Mouse (Mus musculus) C2C12 (cell line): ENCODE measurements at regions not wholly inside any gene's neighbourhood (a gene's known extent, or its start where the extent isn't known, plus 50 kb on each side); places are given as distances from the start of the nearest gene placed in this dataset.

ENCODE experiments used
- H3K27me3 ChIP-seq: one replicate; pipeline ENCODE4 v1.6.1; 2011; ENCODE audit not compliant: control insufficient read depth, insufficient read depth, insufficient read length
- H3K36me3 ChIP-seq: one replicate; pipeline ENCODE4 v1.6.1; 2011; ENCODE audit not compliant: control insufficient read depth, insufficient read depth
- H3K4me3 ChIP-seq: one replicate; pipeline ENCODE4 v1.5.1; 2011; ENCODE audit warnings: mild to moderate bottlenecking, control low read depth; ENCODE audit not compliant: poor library complexity, insufficient read depth, severe bottlenecking
- H3K79me2 ChIP-seq: one replicate; pipeline ENCODE4 v1.6.1; 2011; ENCODE audit not compliant: control insufficient read depth, insufficient read depth
- H3K79me3 ChIP-seq: one replicate; pipeline ENCODE4 v1.6.1; 2011; ENCODE audit warnings: low read depth, control low read depth
- H3ac ChIP-seq: one replicate; pipeline ENCODE3; 2011; ENCODE audit warnings: low read depth; ENCODE audit not compliant: control insufficient read depth, insufficient read length
- CEBPB ChIP-seq: IDR thresholded peaks from one replicate; pipeline ENCODE4 v1.6.1; 2011; ENCODE audit warnings: low read depth, mild to moderate bottlenecking, control low read depth, moderate library complexity
- CTCF ChIP-seq: IDR thresholded peaks from one replicate; pipeline ENCODE4 v1.5.1; 2011; ENCODE audit not compliant: control insufficient read depth, insufficient read depth, insufficient read length
- FOSL1 ChIP-seq: IDR thresholded peaks from one replicate; pipeline ENCODE4 v1.8.0; 2011; ENCODE audit warnings: mild to moderate bottlenecking, low read length; ENCODE audit not compliant: poor library complexity, insufficient read depth, severe bottlenecking
- MAX ChIP-seq: IDR thresholded peaks from one replicate; pipeline ENCODE4 v1.6.1; 2011; ENCODE audit warnings: mild to moderate bottlenecking, control low read depth
- MYOD1 ChIP-seq: IDR thresholded peaks from one replicate; pipeline ENCODE4 v1.6.1; 2011; ENCODE audit warnings: low read depth; ENCODE audit not compliant: control insufficient read depth, insufficient read length
- MYOG ChIP-seq: IDR thresholded peaks from one replicate; pipeline ENCODE4 v1.6.1; 2011; ENCODE audit not compliant: control insufficient read depth, insufficient read length; ENCODE audit errors: extremely low read depth
- USF1 ChIP-seq: IDR thresholded peaks from one replicate; pipeline ENCODE4 v1.6.1; 2011; ENCODE audit warnings: low read depth, mild to moderate bottlenecking, control low read depth, moderate library complexity

GRCm38 (mm10) chr10:17326724-17327123, 396.3 kb upstream of the Cited2 start:
- Histone ChIP-seq H3K27me3 (no peaks in the 10 kb centered on the region), H3K79me2 (no peaks in the 10 kb centered on the region), H3K79me3 (no peaks in the 10 kb centered on the region), H3K4me3 (no peak overlapping the region), H3K36me3 (no peaks in the 10 kb centered on the region), H3ac (no peak overlapping the region)
- no peak for TF ChIP-seq MAX
- TF ChIP-seq MYOG: no peak
- TF ChIP-seq FOSL1: no peak
- TF ChIP-seq USF1: no peak
- TF ChIP-seq MYOD1: no peak
- TF ChIP-seq CTCF: no peak
- TF ChIP-seq CEBPB: no peak

GRCm38 (mm10) chr10:17330904-17331606, 392.0 kb upstream of the Cited2 start:
- H3K27me3 ChIP-seq: no peaks in the 10 kb centered on the region
- H3ac ChIP-seq: no peak overlapping the region
- no peaks in the 10 kb centered on the region for H3K36me3 ChIP-seq
- H3K79me2 ChIP-seq: no peaks in the 10 kb centered on the region
- no peak for TF ChIP-seq USF1
- TF ChIP-seq MYOD1: no peak
- no peak for TF ChIP-seq CTCF
- TF ChIP-seq FOSL1: no peak
- TF ChIP-seq CEBPB: no peak
- TF ChIP-seq MAX: no peak
- no peak for TF ChIP-seq MYOG
- no peak overlapping the region for H3K4me3 ChIP-seq
- no peaks in the 10 kb centered on the region for H3K79me3 ChIP-seq

- no peak overlapping the region for H3K4me3 ChIP-seq
- H3K27me3 ChIP-seq: no peaks in the 10 kb centered on the region
- no peaks in the 10 kb centered on the region for H3K36me3 ChIP-seq
- H3K79me2 ChIP-seq: no peaks in the 10 kb centered on the region
- no peak overlapping the region for H3ac ChIP-seq
- TF ChIP-seq USF1 (no peak), CEBPB (no peak), FOSL1 (no peak), MYOD1 (no peak), MYOG (no peak), CTCF (no peak)
- H3K79me3 ChIP-seq: no peaks in the 10 kb centered on the region
These were observed 391.4 kb upstream of the Cited2 start for GRCm38 (mm10) chr10:17331607-17332008.

GRCm38 (mm10) chr10:17332025-17332767, 390.8 kb upstream of the Cited2 start:
- Histone ChIP-seq H3K79me3 (no peaks in the 10 kb centered on the region), H3K79me2 (no peaks in the 10 kb centered on the region), H3K27me3 (no peaks in the 10 kb centered on the region), H3K36me3 (no peaks in the 10 kb centered on the region), H3K4me3 (no peak overlapping the region), H3ac (no peak overlapping the region)
- TF ChIP-seq MYOD1: no peak
- no peak for TF ChIP-seq FOSL1
- TF ChIP-seq USF1: no peak
- TF ChIP-seq MAX: no peak
- no peak for TF ChIP-seq MYOG
- TF ChIP-seq CTCF: no peak
- TF ChIP-seq CEBPB: no peak

- TF ChIP-seq MYOG (no peak), CTCF (no peak), MYOD1 (no peak), CEBPB (no peak), USF1 (no peak), FOSL1 (no peak)
- Histone ChIP-seq H3K27me3 (no peaks in the 10 kb centered on the region), H3ac (no peak overlapping the region), H3K36me3 (no peaks in the 10 kb centered on the region), H3K79me3 (no peaks in the 10 kb centered on the region), H3K79me2 (no peaks in the 10 kb centered on the region), H3K4me3 (no peak overlapping the region)
These were observed 390.0 kb upstream of the Cited2 start for GRCm38 (mm10) chr10:17332986-17333385.
